Mouse (Mus musculus): ENCODE data around the gene Usp15.

- TF ChIP-seq POLR2A (IDR thresholded peaks at IDR 0.05; ENCODE audit: insufficient read depth, low read depth, low read length) (no peak), CTCF (IDR thresholded peaks at IDR 0.05) (no peak), EP300 (IDR thresholded peaks at IDR 0.05; ENCODE audit: insufficient read depth, low read depth, low read length) (no peak)
Observed at GRCm38 (mm10) chr10:123208336-123208735, 11.5 kb upstream of the Usp15 start.
